Mouse (Mus musculus) liver, adult 2 months (tissue): ENCODE data around the gene Rbm7. TPM values are rescaled to one million over a fixed set of nuclear protein-coding genes. Genes with fewer than 3 reads are reported as not detected.
A peak's percentile ranks its signal among the peaks of the same experiment; 100 is the strongest.

Experiments used
- DNase-seq: peaks from one replicate; pipeline ENCODE4 v3.0.0-alpha.2; 2011; ENCODE audit warnings: low read depth, low spot score; ENCODE audit errors: extremely low read depth
- H3K27ac ChIP-seq: fragments of 200-500 bp; replicated peaks from 2 replicates; pipeline ENCODE4 v1.5.1; 2012; ENCODE audit warnings: low read depth, mild to moderate bottlenecking, control low read depth, inconsistent platforms, low read length; ENCODE audit not compliant: insufficient read depth
- H3K27me3 ChIP-seq: fragments of 200-500 bp; 2 replicates; pipeline ENCODE4 v1.6.1; 2012; ENCODE audit warnings: mild to moderate bottlenecking, moderate library complexity, low read length, inconsistent platforms; ENCODE audit not compliant: control insufficient read depth, insufficient read depth
- H3K36me3 ChIP-seq: fragments of 200-500 bp; 2 replicates; pipeline ENCODE4 v1.6.1; 2012; ENCODE audit warnings: low read length, inconsistent platforms; ENCODE audit not compliant: control insufficient read depth, insufficient read depth
- H3K4me1 ChIP-seq: fragments of 200-500 bp; 2 replicates; pipeline ENCODE4 v1.6.1; 2011; ENCODE audit warnings: low read length; ENCODE audit not compliant: control insufficient read depth, insufficient read depth
- H3K4me3 ChIP-seq: fragments of 200-500 bp; 2 replicates; pipeline ENCODE4 v1.5.1; 2011; ENCODE audit warnings: low read depth, mild to moderate bottlenecking, control low read depth, low read length, moderate library complexity; ENCODE audit not compliant: insufficient read depth
- H3K79me2 ChIP-seq: fragments of 200-500 bp; 2 replicates; pipeline ENCODE4 v1.6.1; 2012; ENCODE audit warnings: inconsistent platforms, mild to moderate bottlenecking, low read length, moderate library complexity; ENCODE audit not compliant: control insufficient read depth, insufficient read depth
- H3K9ac ChIP-seq: fragments of 200-500 bp; 2 replicates; pipeline ENCODE4 v1.6.1; 2012; ENCODE audit warnings: low read depth, mild to moderate bottlenecking, control low read depth, inconsistent platforms, low read length
- CTCF ChIP-seq: fragments of 200-500 bp; IDR thresholded peaks from 2 replicates; pipeline ENCODE4 v1.5.1; 2011; ENCODE audit warnings: low read depth, low read length, control low read depth
- POLR2A ChIP-seq: fragments of 200-500 bp; IDR thresholded peaks from 2 replicates; pipeline ENCODE4 v1.6.1; 2011; ENCODE audit warnings: low read length, control low read depth; ENCODE audit not compliant: insufficient read depth; ENCODE audit errors: extremely low read depth
- WGBS: fragments of 180-500 bp; shearing (Covaris S2); methylation state at CpG from one replicate; pipeline ENCODE4 v1.1.7; 2018; 5-methylcytosine and 5-hydroxymethylcytosine counted together
- polyA plus RNA-seq: library from polyadenylated mRNA; depleted of rRNA; stranded (reverse); fragments of >200 nt; gene quantifications from 2 replicates; pipeline ENCODE4 v1.2.3, GENCODE M21; 2012
- total RNA-seq: library from RNA; depleted of rRNA; stranded (reverse); fragments of >200 nt; gene quantifications from 2 replicates; pipeline ENCODE4 v1.2.3, GENCODE M21; 2014

Gene Rbm7
- total and polyA plus RNA-seq, 2 experiments: 17.9 to 57.7 TPM

DNA sequence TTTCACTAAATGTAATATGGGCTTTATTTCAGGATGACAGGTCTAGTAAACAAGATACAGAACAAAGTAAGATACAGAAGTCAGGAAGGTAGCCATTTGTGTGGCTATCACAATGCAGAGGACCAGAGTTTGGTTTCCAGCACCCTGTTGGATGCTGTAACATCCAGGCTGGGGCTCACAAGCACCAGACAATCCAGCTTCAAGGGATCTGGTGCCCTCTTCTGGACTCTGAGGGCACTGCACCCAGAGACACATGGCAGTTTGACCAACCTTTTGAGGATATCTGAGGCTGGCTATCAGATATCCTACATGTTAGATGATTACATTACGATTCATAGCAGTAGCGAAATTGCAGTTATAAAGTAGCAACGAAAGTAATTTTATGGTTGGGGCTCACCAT lies 29.4 kb downstream of the Rbm7 start:
- Histone ChIP-seq H3K27me3 (no peaks in the 10 kb centered on the region), H3K4me3 (no peak overlapping the region), H3K79me2 (no peaks in the 10 kb centered on the region), H3K36me3 (peaks cover 13% of the 10 kb centered on the region), H3K9ac (no peak overlapping the region), H3K4me1 (no peaks in the 10 kb centered on the region), H3K27ac (no peak overlapping the region)
- no peak for TF ChIP-seq POLR2A
- TF ChIP-seq CTCF: peak; percentile 52
- no peak for DNase-seq
- 98% methylated on average over 3 of the region's 3 CpGs for WGBS

DNA sequence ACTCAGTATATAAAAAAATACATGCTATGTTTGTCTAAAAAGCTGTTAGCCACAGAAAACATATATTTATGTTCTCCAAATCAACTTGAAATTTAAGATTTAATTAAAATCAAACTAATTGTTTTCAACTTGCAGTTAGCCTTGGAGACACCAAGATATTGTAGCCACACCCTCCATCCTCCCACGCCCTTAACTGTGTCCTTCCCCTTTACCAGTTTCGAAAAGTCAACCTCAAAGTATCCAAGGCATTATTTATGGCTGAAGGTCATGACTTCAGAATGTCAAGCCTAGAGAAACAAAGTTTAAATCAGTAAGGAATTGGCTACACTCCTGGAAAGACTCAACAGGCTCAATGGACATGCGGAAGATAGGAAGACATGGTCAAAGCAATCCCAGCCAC lies 33.6 kb downstream of the Rbm7 start:
- H3K27me3 ChIP-seq: no peaks in the 10 kb centered on the region
- 85% methylated on average over 3 of the region's 3 CpGs for WGBS
- H3K79me2 ChIP-seq: no peaks in the 10 kb centered on the region
- no peaks in the 10 kb centered on the region for H3K4me1 ChIP-seq
- no peaks in the 10 kb centered on the region for H3K36me3 ChIP-seq
- no peak for DNase-seq
- H3K27ac ChIP-seq: no peak overlapping the region
- no peak overlapping the region for H3K9ac ChIP-seq
- TF ChIP-seq POLR2A: no peak
- no peak for TF ChIP-seq CTCF
- no peak overlapping the region for H3K4me3 ChIP-seq

DNA sequence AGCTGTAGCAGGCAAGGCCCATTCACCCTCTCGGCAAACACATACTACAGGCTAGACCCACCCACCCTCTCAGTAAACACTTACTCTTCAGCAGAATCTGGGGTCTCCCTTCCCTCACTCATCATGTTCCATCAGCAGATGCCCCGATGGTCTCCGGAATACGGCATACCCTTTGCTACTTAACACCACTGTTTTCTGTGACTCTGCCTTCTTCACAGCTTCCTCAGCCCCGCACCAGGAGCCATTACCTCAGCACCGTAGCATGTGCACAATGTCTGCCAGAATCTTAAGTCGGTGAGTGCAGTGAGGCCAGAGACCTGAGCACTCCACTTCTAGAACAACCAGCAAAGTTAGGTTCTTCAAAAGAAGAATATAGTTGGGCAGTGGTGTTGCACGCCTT lies 34.4 kb downstream of the Rbm7 start:
- no peak overlapping the region for H3K9ac ChIP-seq
- no peak overlapping the region for H3K27ac ChIP-seq
- WGBS: 94% methylated on average over 8 of the region's 8 CpGs
- DNase-seq: no peak
- H3K4me1 ChIP-seq: no peaks in the 10 kb centered on the region
- no peak overlapping the region for H3K4me3 ChIP-seq
- H3K79me2 ChIP-seq: no peaks in the 10 kb centered on the region
- H3K27me3 ChIP-seq: no peaks in the 10 kb centered on the region
- TF ChIP-seq CTCF (no peak), POLR2A (no peak)
- H3K36me3 ChIP-seq: no peaks in the 10 kb centered on the region

DNA sequence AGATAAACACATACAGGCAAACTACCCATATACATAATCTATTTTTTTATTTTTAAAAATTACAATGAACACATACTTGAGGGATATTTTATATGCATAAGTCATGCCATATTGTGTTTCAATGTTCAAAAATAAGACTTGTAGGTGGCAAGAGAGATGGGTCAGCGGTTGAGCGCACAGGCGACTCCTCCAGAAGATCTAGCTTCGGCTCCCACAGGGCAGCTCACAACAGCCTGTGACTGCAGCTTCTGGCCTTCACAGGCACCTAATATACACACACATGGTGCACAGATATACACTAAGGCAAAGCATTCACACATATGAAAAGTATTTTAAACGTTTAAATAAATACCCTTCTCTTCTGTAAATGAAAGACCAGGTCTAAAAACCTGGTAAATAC lies 35.7 kb downstream of the Rbm7 start:
- Histone ChIP-seq H3K4me3 (no peak overlapping the region), H3K27ac (no peak overlapping the region), H3K9ac (no peak overlapping the region), H3K27me3 (no peaks in the 10 kb centered on the region), H3K36me3 (no peaks in the 10 kb centered on the region), H3K4me1 (no peaks in the 10 kb centered on the region), H3K79me2 (no peaks in the 10 kb centered on the region)
- 92% methylated on average over 5 of the region's 5 CpGs for WGBS
- DNase-seq: no peak
- TF ChIP-seq POLR2A (no peak), CTCF (no peak)

GRCm38 (mm10) chr9:48458879-48459278 lies 36.2 kb downstream of the Rbm7 start:
- H3K79me2 ChIP-seq: no peaks in the 10 kb centered on the region
- H3K9ac ChIP-seq: no peak overlapping the region
- no peaks in the 10 kb centered on the region for H3K36me3 ChIP-seq
- peak; percentile 37; the same call in 1 of the 2 replicates for TF ChIP-seq CTCF
- TF ChIP-seq POLR2A: no peak
- H3K4me3 ChIP-seq: no peak overlapping the region
- H3K27me3 ChIP-seq: no peaks in the 10 kb centered on the region
- H3K4me1 ChIP-seq: no peaks in the 10 kb centered on the region
- no peak for DNase-seq
- H3K27ac ChIP-seq: no peak overlapping the region
- 76% methylated on average over 3 of the region's 3 CpGs for WGBS

DNA sequence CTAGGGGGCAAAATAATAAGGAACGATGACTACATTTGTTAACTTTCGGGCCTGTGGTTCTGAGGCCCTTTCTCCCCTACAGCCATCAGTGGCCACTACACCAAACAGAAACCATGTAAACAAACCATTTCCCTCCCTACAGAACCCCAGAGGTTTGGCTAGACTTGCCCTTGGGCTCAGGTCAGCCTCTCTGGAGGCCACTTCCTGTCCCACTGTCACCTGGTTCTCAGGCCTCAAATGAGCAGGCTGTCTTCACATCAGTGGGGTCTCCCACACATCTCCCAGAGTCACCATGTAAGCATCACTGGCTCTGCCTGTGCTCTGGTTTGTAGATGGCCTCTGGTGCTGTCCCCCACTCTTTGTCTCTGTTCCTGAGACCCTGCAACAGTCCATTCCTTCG lies 39.1 kb downstream of the Rbm7 start:
- H3K27ac ChIP-seq: no peak overlapping the region
- H3K79me2 ChIP-seq: no peaks in the 10 kb centered on the region
- no peaks in the 10 kb centered on the region for H3K36me3 ChIP-seq
- DNase-seq: no peak
- TF ChIP-seq POLR2A: no peak
- TF ChIP-seq CTCF: no peak
- H3K9ac ChIP-seq: no peak overlapping the region
- H3K27me3 ChIP-seq: no peaks in the 10 kb centered on the region
- no peak overlapping the region for H3K4me3 ChIP-seq
- 88% methylated on average over 3 of the region's 3 CpGs for WGBS
- no peaks in the 10 kb centered on the region for H3K4me1 ChIP-seq
